Mouse (Mus musculus): Measurements from ENCODE around the gene Olfr25. TPM values are rescaled to one million over a fixed set of nuclear protein-coding genes. Genes with fewer than 3 reads are reported as not detected.

Olfr25 gene
- polyA plus RNA-seq (2015; fragmentation: Nextera tagmentation; extraction: Ambion mirVana) = not detected in 2 replicates

- no peaks in the 10 kb centered on the region for H3K27me3 ChIP-seq
- 45% methylated on average over 3 of the region's 3 CpGs for WGBS (ENCODE audit: insufficient replicate concordance)
- no peak within 1 kb of the TSS for H3K4me3 ChIP-seq (replicated peaks)
- H3K4me1 ChIP-seq (replicated peaks) = no peaks in the 10 kb centered on the region
- ATAC-seq (ENCODE audit: insufficient read depth) = no peak
- no peak within 1 kb of the TSS for H3K4me2 ChIP-seq
- H3K9me3 ChIP-seq (replicated peaks) = no peaks in the 10 kb centered on the region
- H3K9ac ChIP-seq = no peak within 1 kb of the TSS
- no peak within 1 kb of the TSS for H3K27ac ChIP-seq (replicated peaks)
- H3K36me3 ChIP-seq (replicated peaks) = no peaks in the 10 kb centered on the region
Measured at GRCm38 (mm10) chr9:38328760-38329159, at the start of gene Olfr25. Gene Olfr25, plus strand, starts transcription at chr9:38329060.

DNA sequence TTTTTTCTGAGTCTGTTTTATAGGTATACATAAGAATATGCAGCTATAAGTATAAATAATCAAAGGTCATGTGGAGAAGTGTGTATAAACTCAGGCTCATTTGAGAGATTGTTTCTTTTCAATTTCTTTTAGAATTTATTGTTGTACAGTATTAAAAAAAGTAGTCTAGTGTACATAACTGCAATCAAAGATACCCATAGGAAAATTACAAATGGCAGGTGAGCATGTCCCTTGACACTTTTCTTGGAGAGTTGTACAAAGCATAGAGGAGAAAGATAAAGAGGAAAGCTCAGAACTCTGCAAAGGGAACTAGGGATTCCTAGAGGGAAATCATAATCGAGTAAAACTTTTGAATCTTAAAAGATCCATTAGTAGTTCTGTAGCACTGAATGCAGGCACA, 38.1 kb upstream of the Olfr25 start, which contains the start of gene Olfr896-ps1:
Gene Olfr896-ps1 (plus strand): TSS at position 301 of the 400 bp plus-strand sequence.
- no peak within 1 kb of the TSS for H3K4me2 ChIP-seq
- H3K27ac ChIP-seq (replicated peaks) = no peak within 1 kb of the TSS
- no peaks in the 10 kb centered on the region for H3K36me3 ChIP-seq (replicated peaks)
- no peak for ATAC-seq (ENCODE audit: insufficient read depth)
- H3K9ac ChIP-seq = no peak within 1 kb of the TSS
- H3K4me1 ChIP-seq (replicated peaks) = no peaks in the 10 kb centered on the region
- 59% methylated on average over 1 of the region's 1 CpGs for WGBS (ENCODE audit: insufficient replicate concordance)
- no peaks in the 10 kb centered on the region for H3K9me3 ChIP-seq (replicated peaks)
- no peaks in the 10 kb centered on the region for H3K27me3 ChIP-seq
- no peak within 1 kb of the TSS for H3K4me3 ChIP-seq (replicated peaks)

DNA sequence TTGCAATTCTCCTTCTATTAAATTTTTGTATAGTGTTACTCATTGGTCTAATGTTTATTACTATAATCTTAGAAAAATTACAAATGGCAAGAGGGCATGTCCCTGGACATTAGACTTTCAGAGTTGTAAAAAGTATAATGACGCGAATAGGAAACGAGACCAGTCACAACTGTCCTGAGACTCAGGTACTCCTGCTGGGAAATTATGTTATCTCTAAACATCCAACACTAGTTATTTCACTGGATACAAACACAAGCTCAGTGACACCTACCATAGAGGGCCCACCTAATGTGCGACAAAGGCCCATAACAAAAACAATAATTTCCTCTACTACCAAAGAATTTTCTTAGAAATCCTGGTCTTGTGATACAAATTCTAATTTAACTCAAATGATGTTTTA, 19.3 kb downstream of the Olfr25 start, which contains the start of gene Olfr898:
Gene Olfr898 (plus strand): TSS at position 301 of the 400 bp plus-strand sequence.
- Histone ChIP-seq H3K27me3 (no peaks in the 10 kb centered on the region), H3K27ac (replicated peaks) (no peak within 1 kb of the TSS), H3K9me3 (replicated peaks) (no peaks in the 10 kb centered on the region; the same call in 1 of the 2 replicates), H3K36me3 (replicated peaks) (no peaks in the 10 kb centered on the region), H3K4me3 (replicated peaks) (no peak within 1 kb of the TSS), H3K4me2 (no peak within 1 kb of the TSS), H3K9ac (no peak within 1 kb of the TSS), H3K4me1 (replicated peaks) (no peaks in the 10 kb centered on the region)
- WGBS (ENCODE audit: insufficient replicate concordance) = 76% methylated on average over 4 of the region's 4 CpGs
- no peak for ATAC-seq (ENCODE audit: insufficient read depth)

GRCm38 (mm10) chr9:38366596-38366995, 37.7 kb downstream of the Olfr25 start, which contains the start of gene Olfr250:
Gene Olfr250, plus strand, starts transcription at chr9:38366896.
- no peaks in the 10 kb centered on the region for H3K36me3 ChIP-seq (replicated peaks)
- 61% methylated on average over 2 of the region's 2 CpGs for WGBS (ENCODE audit: insufficient replicate concordance)
- H3K9ac ChIP-seq = no peak within 1 kb of the TSS
- no peak within 1 kb of the TSS for H3K4me2 ChIP-seq
- no peak within 1 kb of the TSS for H3K4me3 ChIP-seq (replicated peaks)
- no peaks in the 10 kb centered on the region for H3K27me3 ChIP-seq
- no peak for ATAC-seq (ENCODE audit: insufficient read depth)
- H3K4me1 ChIP-seq (replicated peaks) = no peaks in the 10 kb centered on the region
- H3K27ac ChIP-seq (replicated peaks) = no peak within 1 kb of the TSS
- H3K9me3 ChIP-seq (replicated peaks) = no peaks in the 10 kb centered on the region

DNA sequence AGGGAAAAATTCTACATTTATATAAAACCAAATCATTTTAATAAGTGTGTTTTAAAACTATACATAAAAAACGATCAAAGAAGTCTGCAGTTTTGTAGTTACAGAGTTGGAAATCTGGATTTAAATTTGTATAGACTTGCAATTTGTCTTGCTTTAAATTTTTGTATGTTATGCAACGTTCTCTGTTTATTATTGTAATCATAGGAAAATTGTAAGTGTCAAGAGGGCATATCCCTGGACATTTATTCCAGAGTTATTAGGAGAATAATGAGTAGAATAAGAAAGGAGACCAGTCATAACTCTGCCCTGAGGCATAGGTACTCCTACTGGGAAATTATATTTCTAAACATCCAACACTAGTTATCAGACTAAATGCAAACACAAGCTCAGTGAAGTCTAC, 47.9 kb downstream of the Olfr25 start, which contains the start of gene Olfr251:
Gene Olfr251 (plus strand): TSS at position 301 of the 400 bp plus-strand sequence.
- ATAC-seq (ENCODE audit: insufficient read depth) = no peak
- H3K4me3 ChIP-seq (replicated peaks) = no peak within 1 kb of the TSS
- H3K27ac ChIP-seq (replicated peaks) = no peak within 1 kb of the TSS
- no peaks in the 10 kb centered on the region for H3K36me3 ChIP-seq (replicated peaks)
- no peak within 1 kb of the TSS for H3K9ac ChIP-seq
- no peaks in the 10 kb centered on the region for H3K27me3 ChIP-seq
- 35% methylated on average over 2 of the region's 2 CpGs for WGBS (ENCODE audit: insufficient replicate concordance)
- no peak within 1 kb of the TSS for H3K4me2 ChIP-seq
- no peaks in the 10 kb centered on the region for H3K4me1 ChIP-seq (replicated peaks)
- H3K9me3 ChIP-seq (replicated peaks) = no peaks in the 10 kb centered on the region

Other genes starting within 250 kb of the Olfr25 start
- gene Olfr887, start 245.0 kb upstream of the Olfr25 start, polyA plus RNA-seq (2015; fragmentation: Nextera tagmentation; extraction: Ambion mirVana) = not detected in 2 replicates
- not detected in 2 replicates for gene Olfr888, start 220.9 kb upstream of the Olfr25 start, polyA plus RNA-seq (2015; fragmentation: Nextera tagmentation; extraction: Ambion mirVana)
- 0.09 and 0.13 TPM in 2 replicates for gene Olfr889, start 213.9 kb upstream of the Olfr25 start, polyA plus RNA-seq (2015; fragmentation: Nextera tagmentation; extraction: Ambion mirVana)
- not detected in 2 replicates for gene Olfr890, start 186.5 kb upstream of the Olfr25 start, polyA plus RNA-seq (2015; fragmentation: Nextera tagmentation; extraction: Ambion mirVana)
- not detected in 2 replicates for gene Olfr891, start 148.2 kb upstream of the Olfr25 start, polyA plus RNA-seq (2015; fragmentation: Nextera tagmentation; extraction: Ambion mirVana)
- not detected in 2 replicates for gene Olfr893, start 120.7 kb upstream of the Olfr25 start, polyA plus RNA-seq (2015; fragmentation: Nextera tagmentation; extraction: Ambion mirVana)
- gene Olfr894, start 111.0 kb upstream of the Olfr25 start, polyA plus RNA-seq (2015; fragmentation: Nextera tagmentation; extraction: Ambion mirVana) = not detected in 2 replicates
- not detected in 2 replicates for gene Olfr143, start 76.3 kb upstream of the Olfr25 start, polyA plus RNA-seq (2015; fragmentation: Nextera tagmentation; extraction: Ambion mirVana)
- not detected in 2 replicates for gene Olfr895, start 61.2 kb upstream of the Olfr25 start, polyA plus RNA-seq (2015; fragmentation: Nextera tagmentation; extraction: Ambion mirVana)
- not detected in 2 replicates for gene Olfr896-ps1, start 38.0 kb upstream of the Olfr25 start, polyA plus RNA-seq (2015; fragmentation: Nextera tagmentation; extraction: Ambion mirVana)
- gene Olfr898, start 19.4 kb downstream of the Olfr25 start, polyA plus RNA-seq (2015; fragmentation: Nextera tagmentation; extraction: Ambion mirVana) = not detected in 2 replicates
- gene Olfr250, start 37.8 kb downstream of the Olfr25 start, polyA plus RNA-seq (2015; fragmentation: Nextera tagmentation; extraction: Ambion mirVana) = not detected in 2 replicates
- gene Olfr251, start 48.0 kb downstream of the Olfr25 start, polyA plus RNA-seq (2015; fragmentation: Nextera tagmentation; extraction: Ambion mirVana) = not detected in 2 replicates
- gene Olfr147, start 72.6 kb downstream of the Olfr25 start, polyA plus RNA-seq (2015; fragmentation: Nextera tagmentation; extraction: Ambion mirVana) = not detected in 2 replicates
- gene Olfr901, start 100.4 kb downstream of the Olfr25 start, polyA plus RNA-seq (2015; fragmentation: Nextera tagmentation; extraction: Ambion mirVana) = not detected in 2 replicates
- gene Olfr902, start 118.6 kb downstream of the Olfr25 start, polyA plus RNA-seq (2015; fragmentation: Nextera tagmentation; extraction: Ambion mirVana) = not detected in 2 replicates
- gene Olfr904, start 134.1 kb downstream of the Olfr25 start, polyA plus RNA-seq (2015; fragmentation: Nextera tagmentation; extraction: Ambion mirVana) = not detected in 2 replicates
- not detected in 2 replicates for gene Olfr905, start 142.0 kb downstream of the Olfr25 start, polyA plus RNA-seq (2015; fragmentation: Nextera tagmentation; extraction: Ambion mirVana)
- not detected in 2 replicates for gene Olfr906, start 158.0 kb downstream of the Olfr25 start, polyA plus RNA-seq (2015; fragmentation: Nextera tagmentation; extraction: Ambion mirVana)
- gene Olfr907, start 166.7 kb downstream of the Olfr25 start, polyA plus RNA-seq (2015; fragmentation: Nextera tagmentation; extraction: Ambion mirVana) = not detected in 2 replicates
- not detected in 2 replicates for gene Olfr911-ps1, start 192.5 kb downstream of the Olfr25 start, polyA plus RNA-seq (2015; fragmentation: Nextera tagmentation; extraction: Ambion mirVana)
- not detected in 2 replicates for gene Olfr910, start 208.8 kb downstream of the Olfr25 start, polyA plus RNA-seq (2015; fragmentation: Nextera tagmentation; extraction: Ambion mirVana)